Mouse (Mus musculus): Measurements from ENCODE around the gene Rap1b. TPM values are rescaled to one million over a fixed set of nuclear protein-coding genes. Genes with fewer than 3 reads are reported as not detected.
A peak's percentile ranks its signal among the peaks of the same experiment; 100 is the strongest.

Gene Rap1b
- total and polyA plus RNA-seq, 2 experiments from 2014 or later, result 46.9 to 142 TPM

DNA sequence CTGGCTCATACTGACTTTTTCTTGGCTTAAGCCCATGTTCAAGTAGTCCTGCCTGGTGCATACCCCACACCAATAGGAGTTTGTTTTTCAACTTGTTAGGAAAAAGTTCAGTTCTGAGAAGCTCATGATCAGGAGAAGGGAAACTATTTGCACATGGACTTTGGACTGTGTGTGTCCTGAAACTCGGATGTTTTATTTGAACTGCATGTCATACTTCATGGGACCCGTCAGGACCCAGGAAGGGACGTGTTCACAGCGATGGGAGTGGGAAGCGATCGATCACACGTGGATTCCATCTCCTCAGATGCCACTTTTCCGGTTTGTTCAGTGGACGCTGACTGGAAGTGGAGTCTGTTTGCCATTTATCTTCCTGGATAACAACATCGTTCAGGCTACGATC lies 46.0 kb downstream of the Rap1b start:
- no peak for DNase-seq (ENCODE audit: low spot score)
- Histone ChIP-seq H3K9me3 (ENCODE audit: low read length) (no peaks in the 10 kb centered on the region), H3K27me3 (ENCODE audit: insufficient read depth, low read length) (no peaks in the 10 kb centered on the region), H3K4me1 (ENCODE audit: insufficient read depth, low read length) (no peaks in the 10 kb centered on the region), H3K4me3 (ENCODE audit: low read length) (no peak overlapping the region), H3K4me2 (ENCODE audit: low read depth, low read length) (no peak overlapping the region), H3K36me3 (ENCODE audit: insufficient read depth, low read length) (no peaks in the 10 kb centered on the region), H3K9ac (replicated peaks; ENCODE audit: low read length) (no peak overlapping the region), H3K27ac (no peak overlapping the region)
- 92% methylated on average over 11 of the region's 11 CpGs for WGBS
- ATAC-seq, result no peak
- TF ChIP-seq CTCF (IDR thresholded peaks at IDR 0.05; ENCODE audit: low read depth), result no peak

DNA sequence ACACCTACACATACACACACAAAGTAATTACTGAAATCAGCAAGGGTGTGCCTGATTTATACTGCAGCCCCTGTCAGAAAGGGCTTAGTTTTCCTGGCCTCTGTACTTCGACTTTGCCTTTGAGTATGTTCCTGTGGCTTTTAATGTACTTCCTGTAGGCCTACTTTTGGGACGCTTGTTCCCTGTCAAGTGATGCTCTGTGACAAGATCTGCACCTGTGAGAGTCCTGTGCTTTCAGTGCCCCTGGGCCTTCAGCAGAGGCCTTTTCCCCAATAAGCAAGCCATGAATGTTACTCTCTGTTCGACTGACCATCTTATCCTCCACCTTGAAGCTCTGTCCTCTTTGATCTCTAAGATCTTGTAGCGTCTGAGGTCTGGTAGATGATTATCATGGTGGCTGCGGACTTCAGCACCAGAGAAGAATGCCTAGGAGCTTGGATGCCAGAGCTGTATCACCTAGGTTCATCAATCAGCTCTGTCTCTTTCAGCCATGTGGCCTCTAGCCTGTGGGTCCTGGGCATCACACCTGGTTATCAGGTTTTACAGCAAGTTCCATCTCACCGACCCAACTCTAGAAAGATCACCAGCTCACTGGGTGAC lies 47.3 kb downstream of the Rap1b start:
- no peaks in the 10 kb centered on the region for H3K36me3 ChIP-seq (ENCODE audit: insufficient read depth, low read length)
- WGBS, result 86% methylated on average over 6 of the region's 6 CpGs
- H3K27ac ChIP-seq, result no peak overlapping the region
- no peak for ATAC-seq
- no peaks in the 10 kb centered on the region for H3K27me3 ChIP-seq (ENCODE audit: insufficient read depth, low read length)
- no peak for DNase-seq (ENCODE audit: low spot score)
- TF ChIP-seq CTCF (IDR thresholded peaks at IDR 0.05; ENCODE audit: low read depth), result no peak
- no peak overlapping the region for H3K9ac ChIP-seq (replicated peaks; ENCODE audit: low read length)
- H3K4me2 ChIP-seq (ENCODE audit: low read depth, low read length), result no peak overlapping the region
- no peaks in the 10 kb centered on the region for H3K4me1 ChIP-seq (ENCODE audit: insufficient read depth, low read length)
- no peaks in the 10 kb centered on the region for H3K9me3 ChIP-seq (ENCODE audit: low read length)
- no peak overlapping the region for H3K4me3 ChIP-seq (ENCODE audit: low read length)

DNA sequence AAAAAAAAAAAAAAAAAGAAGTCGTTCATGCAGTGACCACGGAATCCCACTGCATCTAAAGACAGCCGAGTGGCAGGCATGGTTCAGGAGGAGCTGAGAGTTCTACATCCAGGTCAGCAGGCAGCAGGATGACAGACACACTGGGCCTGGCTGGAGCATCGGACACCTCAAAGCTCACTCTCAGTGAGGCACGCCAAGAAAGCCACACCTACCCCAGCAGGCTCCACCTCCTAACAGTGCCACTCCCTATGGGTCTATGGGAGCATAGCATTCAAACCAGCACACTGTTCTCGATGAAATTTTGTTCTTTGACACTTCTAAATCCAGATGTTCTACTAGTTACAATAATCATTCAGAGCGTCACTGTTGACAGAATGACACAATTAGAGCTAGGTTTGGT lies 48.2 kb downstream of the Rap1b start:
- DNase-seq (ENCODE audit: low spot score), result no peak
- Histone ChIP-seq H3K4me2 (ENCODE audit: low read depth, low read length) (no peak overlapping the region), H3K4me3 (ENCODE audit: low read length) (no peak overlapping the region), H3K27me3 (ENCODE audit: insufficient read depth, low read length) (no peaks in the 10 kb centered on the region), H3K4me1 (ENCODE audit: insufficient read depth, low read length) (no peaks in the 10 kb centered on the region), H3K9me3 (ENCODE audit: low read length) (no peaks in the 10 kb centered on the region), H3K9ac (replicated peaks; ENCODE audit: low read length) (no peak overlapping the region), H3K27ac (no peak overlapping the region), H3K36me3 (ENCODE audit: insufficient read depth, low read length) (no peaks in the 10 kb centered on the region)
- 71% methylated on average over 7 of the region's 7 CpGs for WGBS
- ATAC-seq, result no peak
- TF ChIP-seq CTCF (IDR thresholded peaks at IDR 0.05; ENCODE audit: low read depth), result no peak

DNA sequence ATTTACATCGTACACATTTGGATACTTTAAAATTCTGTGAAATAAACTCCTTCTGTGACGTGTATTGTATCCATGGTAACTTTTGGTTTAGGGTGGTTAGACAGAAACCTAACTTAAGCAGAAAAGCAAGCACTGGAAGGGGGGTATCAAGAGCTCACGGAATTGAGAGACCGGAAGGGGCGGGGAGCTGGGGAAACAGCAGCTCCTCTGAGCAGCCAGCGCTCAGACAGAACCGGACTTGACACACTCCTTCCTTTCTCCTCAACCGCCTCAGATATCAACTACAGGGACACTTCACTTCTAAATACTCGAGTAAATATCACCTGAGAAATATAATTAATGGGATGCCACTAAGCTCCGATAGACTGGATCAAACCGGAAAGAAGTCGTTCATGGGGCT lies 48.7 kb downstream of the Rap1b start:
- Histone ChIP-seq H3K27ac (no peak overlapping the region), H3K4me2 (ENCODE audit: low read depth, low read length) (no peak overlapping the region), H3K9me3 (ENCODE audit: low read length) (no peaks in the 10 kb centered on the region), H3K4me3 (ENCODE audit: low read length) (no peak overlapping the region), H3K9ac (replicated peaks; ENCODE audit: low read length) (no peak overlapping the region), H3K4me1 (ENCODE audit: insufficient read depth, low read length) (no peaks in the 10 kb centered on the region), H3K36me3 (ENCODE audit: insufficient read depth, low read length) (no peaks in the 10 kb centered on the region), H3K27me3 (ENCODE audit: insufficient read depth, low read length) (no peaks in the 10 kb centered on the region)
- 94% methylated on average over 12 of the region's 12 CpGs for WGBS
- no peak for ATAC-seq
- DNase-seq (ENCODE audit: low spot score), result no peak
- no peak for TF ChIP-seq CTCF (IDR thresholded peaks at IDR 0.05; ENCODE audit: low read depth)

DNA sequence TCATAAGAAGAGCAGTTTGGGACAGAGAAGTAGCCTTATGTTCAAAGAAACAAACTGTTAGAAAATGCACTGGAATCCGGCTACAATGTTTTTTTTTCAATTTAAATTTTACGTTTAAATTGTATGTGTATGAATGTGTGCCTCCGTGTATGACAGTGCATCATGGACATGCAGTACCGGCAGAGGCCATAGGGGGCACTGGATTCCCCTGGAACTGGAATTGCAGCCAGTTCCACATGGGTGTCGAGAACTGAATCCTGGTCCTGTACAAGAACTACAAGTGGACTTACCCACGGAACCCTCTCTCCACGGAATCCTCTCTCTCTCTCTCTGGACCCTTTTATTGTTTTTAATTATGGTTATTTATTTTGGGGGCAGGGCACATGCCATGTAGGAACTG lies 49.7 kb downstream of the Rap1b start:
- no peak for ATAC-seq
- peak; percentile 56 for TF ChIP-seq CTCF (IDR thresholded peaks at IDR 0.05; ENCODE audit: low read depth)
- H3K36me3 ChIP-seq (ENCODE audit: insufficient read depth, low read length), result no peaks in the 10 kb centered on the region
- H3K9ac ChIP-seq (replicated peaks; ENCODE audit: low read length), result no peak overlapping the region
- H3K4me2 ChIP-seq (ENCODE audit: low read depth, low read length), result no peak overlapping the region
- H3K4me1 ChIP-seq (ENCODE audit: insufficient read depth, low read length), result no peaks in the 10 kb centered on the region
- WGBS, result 92% methylated on average over 7 of the region's 7 CpGs
- no peak for DNase-seq (ENCODE audit: low spot score)
- no peaks in the 10 kb centered on the region for H3K9me3 ChIP-seq (ENCODE audit: low read length)
- no peak overlapping the region for H3K27ac ChIP-seq
- no peaks in the 10 kb centered on the region for H3K27me3 ChIP-seq (ENCODE audit: insufficient read depth, low read length)
- no peak overlapping the region for H3K4me3 ChIP-seq (ENCODE audit: low read length)

DNA sequence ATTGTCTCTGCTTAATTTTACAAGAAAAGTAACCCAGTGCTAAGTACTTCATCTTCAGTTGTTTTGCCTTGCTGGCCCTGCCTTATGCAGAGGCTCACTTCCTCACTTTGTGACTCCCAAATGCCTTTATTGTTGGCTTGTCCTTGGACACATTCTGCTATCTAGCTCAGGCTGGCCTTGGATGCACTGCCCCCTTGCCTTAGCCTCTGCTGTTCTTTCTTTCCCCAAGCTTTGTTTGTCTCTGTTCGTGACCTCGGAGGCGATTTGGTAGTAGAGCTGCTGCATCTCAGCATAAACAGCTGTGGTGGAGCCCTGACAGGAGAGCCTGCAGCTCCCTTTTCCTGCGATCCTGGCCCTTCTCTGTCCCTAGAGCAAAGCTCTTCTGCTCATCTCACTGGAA lies 50.6 kb downstream of the Rap1b start:
- no peak for TF ChIP-seq CTCF (IDR thresholded peaks at IDR 0.05; ENCODE audit: low read depth)
- no peaks in the 10 kb centered on the region for H3K27me3 ChIP-seq (ENCODE audit: insufficient read depth, low read length)
- WGBS, result 70% methylated on average over 4 of the region's 4 CpGs
- H3K4me3 ChIP-seq (ENCODE audit: low read length), result no peak overlapping the region
- no peaks in the 10 kb centered on the region for H3K36me3 ChIP-seq (ENCODE audit: insufficient read depth, low read length)
- H3K4me2 ChIP-seq (ENCODE audit: low read depth, low read length), result no peak overlapping the region
- no peaks in the 10 kb centered on the region for H3K9me3 ChIP-seq (ENCODE audit: low read length)
- H3K9ac ChIP-seq (replicated peaks; ENCODE audit: low read length), result no peak overlapping the region
- no peak overlapping the region for H3K27ac ChIP-seq
- no peak for DNase-seq (ENCODE audit: low spot score)
- no peak for ATAC-seq
- no peaks in the 10 kb centered on the region for H3K4me1 ChIP-seq (ENCODE audit: insufficient read depth, low read length)

DNA sequence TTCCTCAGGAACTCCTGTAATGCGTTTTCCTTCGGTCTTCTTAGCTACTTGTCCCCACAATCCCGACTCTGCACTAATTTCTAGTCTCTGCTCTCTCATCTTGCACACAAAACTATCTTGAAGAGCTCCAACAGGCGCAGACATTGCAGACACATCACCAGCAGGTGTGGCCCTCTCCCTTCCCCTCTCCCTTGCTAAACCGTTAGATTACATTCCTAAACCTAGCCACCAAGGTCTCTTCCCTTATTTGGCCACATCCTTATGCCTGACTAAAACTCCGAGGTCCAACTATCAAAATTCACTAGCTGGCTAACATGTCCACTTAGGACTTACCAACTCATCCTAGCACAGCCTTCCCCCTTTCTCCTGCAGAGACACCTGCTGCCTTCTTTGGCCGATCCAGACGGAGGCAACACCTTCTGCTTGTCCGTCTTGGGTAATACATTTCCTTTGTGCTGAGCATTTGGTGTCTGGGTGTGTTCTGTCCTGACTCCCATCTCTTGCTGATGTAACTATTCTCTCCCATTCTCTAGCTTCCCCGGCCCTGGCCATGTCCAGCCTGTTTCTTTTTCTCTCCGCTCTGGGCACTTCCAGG lies 52.3 kb downstream of the Rap1b start:
- WGBS, result 80% methylated on average over 11 of the region's 11 CpGs
- no peak for ATAC-seq

More for the DNA sequence above, 52.3 kb downstream of the Rap1b start:
- H3K4me1 ChIP-seq (ENCODE audit: insufficient read depth, low read length), result no peaks in the 10 kb centered on the region
- no peaks in the 10 kb centered on the region for H3K27me3 ChIP-seq (ENCODE audit: insufficient read depth, low read length)
- H3K9ac ChIP-seq (replicated peaks; ENCODE audit: low read length), result peak overlapping the region; percentile 14; the same call in 1 of the 2 replicates
- TF ChIP-seq CTCF (IDR thresholded peaks at IDR 0.05; ENCODE audit: low read depth), result no peak
- no peak overlapping the region for H3K4me3 ChIP-seq (ENCODE audit: low read length)
- no peaks in the 10 kb centered on the region for H3K9me3 ChIP-seq (ENCODE audit: low read length)
- no peaks in the 10 kb centered on the region for H3K36me3 ChIP-seq (ENCODE audit: insufficient read depth, low read length)
- H3K4me2 ChIP-seq (ENCODE audit: low read depth, low read length), result peak overlapping the region; percentile 74
- no peak for DNase-seq (ENCODE audit: low spot score)
- H3K27ac ChIP-seq, result no peak overlapping the region

Data from hindbrain, postnatal 0 days (tissue).